Mouse (Mus musculus) ES-Bruce4 (cell line): ENCODE data around the gene Kif2a.

Experiments used
- CTCF ChIP-seq: IDR thresholded peaks from one replicate; pipeline ENCODE4 v1.8.1; 2011; ENCODE audit warnings: low read depth, low read length
- POLR2A ChIP-seq: IDR thresholded peaks from one replicate; pipeline ENCODE4 v1.8.1; 2011; ENCODE audit warnings: low read length; ENCODE audit not compliant: insufficient read depth

DNA sequence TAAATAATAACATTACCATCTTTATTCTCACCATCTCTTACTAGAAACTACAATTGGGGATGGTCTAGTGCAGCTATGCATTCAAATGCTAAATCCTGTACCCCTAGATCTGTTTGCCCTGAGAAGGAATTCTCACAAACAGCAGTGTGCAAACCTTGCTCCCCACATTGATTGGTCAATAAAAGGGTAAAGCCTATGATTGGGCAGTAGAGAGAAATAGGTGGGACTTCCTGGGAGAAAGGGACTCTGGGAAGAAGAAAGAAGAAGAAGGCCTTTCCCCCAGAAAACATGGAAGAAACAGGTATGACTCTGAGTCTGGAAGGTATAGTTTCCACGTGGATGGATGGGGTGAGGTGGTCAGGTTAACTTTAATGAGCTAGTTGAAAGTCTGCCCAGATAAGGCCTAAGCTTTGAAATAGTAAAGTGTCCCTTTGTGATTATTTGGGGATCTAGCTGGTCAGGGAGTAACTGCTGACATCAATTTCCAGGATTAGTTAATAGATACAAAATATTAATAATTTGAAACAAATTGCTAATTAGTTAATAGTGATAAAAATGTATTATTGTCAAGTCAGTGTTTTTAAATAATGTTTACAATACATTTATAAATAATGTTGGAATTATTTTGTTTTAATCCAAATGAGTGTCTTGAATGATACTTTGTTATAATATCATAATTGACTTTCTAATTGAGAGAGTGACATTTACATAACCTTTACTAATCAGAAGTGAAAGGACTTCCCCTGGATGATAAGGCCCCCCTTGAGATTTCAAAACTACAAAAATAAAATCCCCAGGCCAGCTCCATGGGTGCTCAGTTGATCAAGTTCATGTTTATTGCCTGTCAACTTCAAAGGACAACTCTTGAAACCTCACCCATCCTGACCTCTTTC, 12.3 kb upstream of the Kif2a start:
- TF ChIP-seq CTCF (no peak), POLR2A (no peak)
